Mouse (Mus musculus) liver, embryonic 14.5 days (tissue): ENCODE results near the gene Als2cl.

Source experiments
- CTCF ChIP-seq: IDR thresholded peaks from 2 replicates; pipeline ENCODE4 v1.5.1; 2016; ENCODE audit warnings: antibody characterized with exemption, low read depth, control low read depth
- EP300 ChIP-seq: IDR thresholded peaks from 2 replicates; pipeline ENCODE4 v1.6.1; 2016; ENCODE audit warnings: antibody characterized with exemption, low read depth

- TF ChIP-seq CTCF, result no peak
- TF ChIP-seq EP300, result no peak
These were observed 9.3 kb downstream of the Als2cl start for GRCm38 (mm10) chr9:110888935-110889334.
